Mouse (Mus musculus): ENCODE results near the gene Grcc10. TPM values are rescaled to one million over a fixed set of nuclear protein-coding genes. Genes with fewer than 3 reads are reported as not detected.

The Grcc10 gene
- polyA plus RNA-seq, 1 experiment from 2014 or later: 76.4 TPM

DNA sequence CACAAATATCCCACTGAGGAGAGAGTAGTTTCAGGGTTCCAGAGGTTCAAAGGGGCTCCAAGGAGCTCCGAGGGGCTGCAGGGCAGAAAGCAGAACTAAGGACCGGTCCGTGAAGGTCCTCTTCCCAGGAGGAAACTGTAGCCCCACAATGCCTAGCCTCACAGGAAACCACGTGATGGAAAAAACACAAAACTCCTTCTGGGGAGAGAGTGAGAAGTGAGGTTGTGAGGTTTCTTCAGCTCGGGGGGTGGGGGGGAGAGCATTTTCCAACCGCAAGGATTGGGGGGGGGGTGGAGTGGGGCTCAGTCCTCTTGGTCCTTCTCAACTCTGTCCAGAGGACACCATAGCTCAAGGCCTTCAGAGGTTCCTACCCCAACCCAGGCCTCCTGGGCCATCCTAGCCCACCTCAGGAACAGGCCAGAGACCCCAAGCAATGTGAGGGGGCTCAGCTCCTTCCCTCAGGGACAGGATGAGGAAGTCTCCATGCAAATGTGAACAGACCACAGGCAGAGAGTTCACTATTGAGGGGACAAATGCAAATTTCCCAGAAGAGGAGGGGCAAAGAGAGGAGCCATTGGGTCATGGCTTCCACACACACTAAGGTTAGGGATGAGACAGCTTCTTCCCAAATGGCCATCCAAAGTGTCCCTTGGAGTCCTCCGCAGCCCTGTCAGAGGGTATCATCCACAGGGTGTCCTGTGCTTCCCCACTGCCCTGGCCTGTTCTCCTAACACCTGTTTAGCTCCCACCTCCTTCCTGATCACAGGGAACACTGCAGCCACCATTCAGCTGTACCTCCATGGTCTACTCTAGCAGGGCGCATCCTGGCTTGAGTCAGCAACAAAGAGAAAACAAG, 11.1 kb downstream of the Grcc10 start:
- Histone ChIP-seq H3K36me3 (replicated peaks) (peaks cover 12% of the 10 kb centered on the region; the same call in 1 of the 2 replicates), H3K9ac (no peak overlapping the region), H3K4me1 (replicated peaks) (peaks cover 29% of the 10 kb centered on the region), H3K4me2 (peak overlapping the region; percentile 38), H3K27ac (replicated peaks) (peak overlapping the region; percentile 67), H3K27me3 (no peaks in the 10 kb centered on the region), H3K4me3 (replicated peaks) (peak overlapping the region; percentile 7; the same call in 1 of the 2 replicates), H3K9me3 (replicated peaks) (no peaks in the 10 kb centered on the region)
- WGBS (ENCODE audit: insufficient replicate concordance): 38% methylated on average over 8 of the region's 8 CpGs
- peak; percentile 39 for ATAC-seq (ENCODE audit: insufficient read depth)

DNA sequence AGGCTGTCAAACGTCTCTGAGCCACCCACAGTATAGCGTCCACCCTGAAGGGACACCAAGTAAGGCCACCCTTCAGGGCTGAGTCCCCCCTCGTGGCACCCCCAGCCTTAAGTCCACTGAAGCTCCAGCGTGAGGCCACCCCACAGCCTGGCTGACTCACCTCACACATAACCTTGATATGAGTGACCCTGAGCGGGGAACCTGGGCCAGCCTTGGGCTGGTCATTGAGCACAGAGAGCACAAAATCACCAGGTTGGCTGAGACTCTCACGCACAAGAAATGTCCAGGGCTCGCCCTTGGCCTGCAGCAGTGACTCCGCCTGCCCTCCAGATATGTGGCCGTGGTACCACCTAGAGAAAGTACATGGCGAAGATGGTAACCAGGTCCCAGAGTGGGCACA, 12.6 kb downstream of the Grcc10 start:
- Histone ChIP-seq H3K27ac (replicated peaks) (no peak overlapping the region), H3K4me3 (replicated peaks) (no peak overlapping the region), H3K27me3 (no peaks in the 10 kb centered on the region), H3K9me3 (replicated peaks) (no peaks in the 10 kb centered on the region), H3K36me3 (replicated peaks) (peaks cover 18% of the 10 kb centered on the region; the same call in 1 of the 2 replicates), H3K9ac (no peak overlapping the region), H3K4me1 (replicated peaks) (peaks cover 34% of the 10 kb centered on the region), H3K4me2 (no peak overlapping the region)
- 76% methylated on average over 10 of the region's 10 CpGs for WGBS (ENCODE audit: insufficient replicate concordance)
- ATAC-seq (ENCODE audit: insufficient read depth): no peak

DNA sequence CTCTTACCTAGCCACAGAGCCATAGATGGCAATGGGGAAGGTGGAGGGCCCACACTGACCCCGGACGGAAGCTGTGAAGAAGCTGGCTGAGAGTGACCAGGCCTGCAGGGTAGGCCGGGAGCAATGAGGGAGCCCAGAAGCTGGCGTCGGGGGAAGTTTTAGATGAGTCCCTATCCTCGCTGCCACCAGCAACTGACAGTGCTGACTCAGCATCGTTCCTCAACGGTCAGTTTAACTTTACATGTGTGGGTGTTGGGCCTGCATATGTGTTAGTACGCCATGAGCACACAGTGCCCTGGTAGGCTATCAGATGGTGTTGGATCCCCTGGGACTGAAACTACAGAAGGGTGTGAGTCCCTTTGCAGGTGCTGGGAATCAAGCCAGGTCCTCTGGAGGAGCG, 16.7 kb downstream of the Grcc10 start:
- 49% methylated on average over 10 of the region's 10 CpGs for WGBS (ENCODE audit: insufficient replicate concordance)
- ATAC-seq (ENCODE audit: insufficient read depth): no peak
- Histone ChIP-seq H3K27ac (replicated peaks) (peak overlapping the region; percentile 7; the same call in 1 of the 2 replicates), H3K4me2 (peak overlapping the region; percentile 8; the same call in 1 of the 2 replicates), H3K4me3 (replicated peaks) (no peak overlapping the region), H3K9ac (no peak overlapping the region), H3K9me3 (replicated peaks) (no peaks in the 10 kb centered on the region), H3K4me1 (replicated peaks) (peaks cover 51% of the 10 kb centered on the region), H3K36me3 (replicated peaks) (peaks cover 18% of the 10 kb centered on the region; the same call in 1 of the 2 replicates), H3K27me3 (no peaks in the 10 kb centered on the region)

DNA sequence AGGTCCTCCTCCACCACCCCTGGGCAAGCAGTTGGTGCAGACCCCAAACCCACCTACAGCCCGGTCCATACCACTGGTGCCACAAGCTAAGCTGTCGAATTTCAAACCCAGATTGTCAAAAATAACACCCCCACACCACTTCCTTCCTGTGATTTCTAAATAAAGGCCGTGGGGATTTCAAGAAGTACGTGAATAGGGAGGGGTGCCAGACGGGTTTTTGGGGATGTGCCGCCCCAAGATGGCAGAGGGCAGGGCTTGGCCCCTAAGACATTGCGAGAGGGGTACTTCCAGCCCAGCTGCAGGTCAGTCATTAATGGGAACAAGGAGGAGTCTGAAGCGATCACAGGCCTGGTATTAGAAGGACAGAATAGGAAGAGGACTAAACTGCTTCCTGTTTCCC, 17.6 kb downstream of the Grcc10 start:
- Histone ChIP-seq H3K27ac (replicated peaks) (0 out of 2 replicates have a peak overlapping the region, but pooled peaks have one; percentile 19), H3K9ac (no peak overlapping the region), H3K4me3 (replicated peaks) (no peak overlapping the region), H3K4me1 (replicated peaks) (peaks cover 60% of the 10 kb centered on the region), H3K36me3 (replicated peaks) (peaks cover 15% of the 10 kb centered on the region; the same call in 1 of the 2 replicates), H3K27me3 (no peaks in the 10 kb centered on the region), H3K4me2 (no peak overlapping the region), H3K9me3 (replicated peaks) (no peaks in the 10 kb centered on the region)
- ATAC-seq (ENCODE audit: insufficient read depth): no peak
- WGBS (ENCODE audit: insufficient replicate concordance): 50% methylated on average over 8 of the region's 8 CpGs

DNA sequence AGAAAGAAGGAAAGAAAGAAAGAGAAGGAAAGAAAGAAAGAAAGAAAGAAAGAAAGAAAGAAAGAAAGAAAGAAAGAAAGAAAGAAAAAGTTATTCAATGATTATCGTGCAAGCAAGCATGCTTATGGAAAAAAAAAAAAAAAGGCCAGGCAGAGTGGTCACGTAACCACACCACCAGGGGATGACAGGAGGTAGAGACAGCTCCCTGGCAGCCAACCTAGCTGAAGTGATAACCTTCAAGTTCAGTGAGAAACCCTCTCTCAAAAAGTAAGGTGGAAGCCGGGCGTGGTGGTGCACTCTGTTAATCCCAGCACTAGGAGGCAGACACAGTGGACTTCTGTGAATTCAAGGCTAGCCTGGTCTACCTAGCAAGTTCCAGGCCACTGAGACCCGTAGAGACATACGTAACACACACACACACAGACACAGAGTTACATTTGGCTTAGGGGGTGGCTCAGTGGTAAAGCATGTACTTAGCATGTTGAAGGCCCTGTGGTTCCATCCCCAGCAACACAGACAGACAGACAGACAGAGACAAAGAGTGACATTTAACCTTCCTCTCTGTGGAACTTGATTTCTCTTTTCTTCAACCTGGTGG, 18.2 kb downstream of the Grcc10 start:
- 0 out of 2 replicates have a peak overlapping the region, but pooled peaks have one; percentile 19 for H3K27ac ChIP-seq (replicated peaks)
- H3K4me3 ChIP-seq (replicated peaks): no peak overlapping the region
- no peaks in the 10 kb centered on the region for H3K9me3 ChIP-seq (replicated peaks)
- H3K4me1 ChIP-seq (replicated peaks): peaks cover 66% of the 10 kb centered on the region
- no peak overlapping the region for H3K9ac ChIP-seq
- whole genome bisulfite sequencing (ENCODE audit: insufficient replicate concordance): 62% methylated on average over 6 of the region's 6 CpGs
- no peaks in the 10 kb centered on the region for H3K27me3 ChIP-seq
- no peak for ATAC-seq (ENCODE audit: insufficient read depth)
- H3K4me2 ChIP-seq: no peak overlapping the region
- H3K36me3 ChIP-seq (replicated peaks): 0 out of 2 replicates have a peak, but pooled peaks cover 9% of the 10 kb centered on the region

DNA sequence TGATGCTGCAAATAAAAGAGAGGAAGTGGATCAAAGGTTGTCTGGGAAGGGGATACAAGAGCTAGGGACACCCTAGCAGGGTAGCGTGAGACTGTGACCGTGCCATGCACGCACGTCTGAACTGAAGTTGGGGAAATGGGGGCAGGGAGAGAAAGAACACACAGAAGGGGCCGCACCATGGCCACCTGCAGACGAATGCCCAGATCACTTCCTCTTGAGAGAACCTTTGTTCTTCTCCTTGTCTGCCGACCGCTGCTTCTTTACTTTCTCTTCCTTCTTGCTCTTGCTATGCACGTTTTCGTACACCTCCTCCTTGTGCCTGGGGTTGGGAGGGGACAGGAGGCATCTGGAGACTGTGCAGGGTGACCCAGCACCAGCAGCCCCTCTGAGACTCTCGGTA, 20.3 kb downstream of the Grcc10 start:
- H3K27me3 ChIP-seq: no peaks in the 10 kb centered on the region
- WGBS (ENCODE audit: insufficient replicate concordance): 64% methylated on average over 11 of the region's 11 CpGs
- peak overlapping the region; percentile 76 for H3K27ac ChIP-seq (replicated peaks)
- H3K9me3 ChIP-seq (replicated peaks): no peaks in the 10 kb centered on the region
- peaks cover 29% of the 10 kb centered on the region for H3K36me3 ChIP-seq (replicated peaks)
- no peak for ATAC-seq (ENCODE audit: insufficient read depth)
- no peak overlapping the region for H3K4me3 ChIP-seq (replicated peaks)
- H3K4me1 ChIP-seq (replicated peaks): peaks cover 79% of the 10 kb centered on the region
- no peak overlapping the region for H3K4me2 ChIP-seq
- H3K9ac ChIP-seq: no peak overlapping the region

DNA sequence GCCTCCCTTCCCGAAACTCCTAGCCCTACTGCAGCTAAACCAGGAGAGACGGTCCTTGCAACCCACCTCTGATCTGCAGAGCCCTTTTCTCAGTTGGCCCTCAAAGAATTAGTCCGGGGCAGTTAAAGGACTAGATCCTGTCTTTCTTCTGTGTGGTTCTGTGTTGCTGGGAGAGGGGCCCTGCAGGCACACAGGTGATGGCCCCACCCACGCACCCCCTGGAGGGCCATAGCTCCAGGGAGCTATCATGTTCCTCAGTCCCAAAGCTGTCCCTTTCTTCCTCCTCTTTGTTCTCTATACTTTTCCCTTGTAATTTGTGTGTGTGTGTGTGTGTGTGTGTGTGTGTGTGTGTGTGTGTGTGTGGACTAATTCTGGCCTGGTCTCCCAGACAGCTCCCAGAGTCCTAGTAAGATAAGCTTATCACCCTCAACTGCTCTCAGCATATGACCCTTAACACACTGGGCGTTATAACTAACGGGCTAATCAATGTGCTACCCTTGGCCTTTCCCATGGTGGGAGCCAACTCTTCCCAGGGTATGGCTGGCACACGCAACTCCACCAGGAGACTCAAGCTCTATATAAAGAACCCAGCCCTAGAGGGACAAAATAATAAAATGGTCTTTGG, 21.7 kb downstream of the Grcc10 start:
- Histone ChIP-seq H3K27ac (replicated peaks) (peak overlapping the region; percentile 76), H3K4me3 (replicated peaks) (no peak overlapping the region), H3K9me3 (replicated peaks) (no peaks in the 10 kb centered on the region), H3K36me3 (replicated peaks) (peaks cover 37% of the 10 kb centered on the region), H3K9ac (peak overlapping the region; percentile 49), H3K4me2 (peak overlapping the region; percentile 42), H3K27me3 (no peaks in the 10 kb centered on the region), H3K4me1 (replicated peaks) (peaks cover 73% of the 10 kb centered on the region)
- 29% methylated on average over 7 of the region's 7 CpGs for WGBS (ENCODE audit: insufficient replicate concordance)
- peak; percentile 86 for ATAC-seq (ENCODE audit: insufficient read depth)

DNA sequence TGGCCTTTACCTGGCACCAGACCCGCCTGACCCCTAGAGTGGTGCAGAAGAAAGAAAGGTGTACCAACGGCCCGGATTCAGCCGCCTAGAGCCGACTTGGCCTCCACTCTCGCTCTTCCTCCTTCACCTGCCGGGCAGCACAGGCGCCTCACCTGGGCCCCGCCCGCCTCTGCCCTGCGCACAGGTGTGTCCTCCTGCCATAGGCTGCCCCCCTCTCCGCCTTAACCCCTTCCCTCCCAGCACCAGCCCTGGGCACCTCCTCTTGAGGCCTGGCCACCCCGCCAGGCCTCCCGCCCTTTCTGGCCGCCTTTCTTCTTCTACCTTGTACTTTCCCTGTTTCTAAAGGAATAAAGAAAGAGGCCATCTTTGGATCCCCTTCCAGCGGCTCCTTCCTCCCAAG, 22.5 kb downstream of the Grcc10 start:
- no peak overlapping the region for H3K4me3 ChIP-seq (replicated peaks)

DNA sequence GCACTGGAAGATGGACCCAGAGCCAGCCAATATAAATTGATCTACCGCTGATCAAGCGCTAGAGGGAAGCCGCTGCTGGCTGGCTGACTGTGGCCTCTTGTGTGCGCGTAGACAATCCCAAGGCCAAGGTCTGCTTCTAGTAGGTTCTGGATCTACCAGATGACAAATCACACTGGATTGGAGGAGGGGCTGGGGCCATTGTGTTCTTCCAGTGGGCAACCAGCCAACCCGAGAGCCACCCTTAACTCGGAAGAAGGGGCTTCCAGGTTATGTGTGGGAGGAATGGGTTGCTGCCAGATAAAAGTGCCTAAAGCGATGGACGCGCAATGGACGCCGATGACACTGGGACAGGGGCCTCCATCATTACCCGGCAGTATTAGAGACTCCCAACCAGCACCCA, 23.2 kb downstream of the Grcc10 start:
- no peak overlapping the region for H3K4me2 ChIP-seq
- H3K36me3 ChIP-seq (replicated peaks): peaks cover 44% of the 10 kb centered on the region
- 81% methylated on average over 13 of the region's 13 CpGs for WGBS (ENCODE audit: insufficient replicate concordance)
- H3K9ac ChIP-seq: no peak overlapping the region
- H3K9me3 ChIP-seq (replicated peaks): no peaks in the 10 kb centered on the region
- H3K4me3 ChIP-seq (replicated peaks): no peak overlapping the region
- peaks cover 74% of the 10 kb centered on the region for H3K4me1 ChIP-seq (replicated peaks)
- H3K27ac ChIP-seq (replicated peaks): no peak overlapping the region
- ATAC-seq (ENCODE audit: insufficient read depth): no peak
- H3K27me3 ChIP-seq: no peaks in the 10 kb centered on the region

More for the DNA sequence above, 22.5 kb downstream of the Grcc10 start:
- no peak for ATAC-seq (ENCODE audit: insufficient read depth)
- H3K36me3 ChIP-seq (replicated peaks): peaks cover 42% of the 10 kb centered on the region
- peak overlapping the region; percentile 76 for H3K27ac ChIP-seq (replicated peaks)
- H3K4me2 ChIP-seq: peak overlapping the region; percentile 42
- H3K9ac ChIP-seq: no peak overlapping the region
- 74% methylated on average over 16 of the region's 16 CpGs for whole genome bisulfite sequencing (ENCODE audit: insufficient replicate concordance)
- no peaks in the 10 kb centered on the region for H3K27me3 ChIP-seq
- peaks cover 74% of the 10 kb centered on the region for H3K4me1 ChIP-seq (replicated peaks)
- H3K9me3 ChIP-seq (replicated peaks): no peaks in the 10 kb centered on the region

DNA sequence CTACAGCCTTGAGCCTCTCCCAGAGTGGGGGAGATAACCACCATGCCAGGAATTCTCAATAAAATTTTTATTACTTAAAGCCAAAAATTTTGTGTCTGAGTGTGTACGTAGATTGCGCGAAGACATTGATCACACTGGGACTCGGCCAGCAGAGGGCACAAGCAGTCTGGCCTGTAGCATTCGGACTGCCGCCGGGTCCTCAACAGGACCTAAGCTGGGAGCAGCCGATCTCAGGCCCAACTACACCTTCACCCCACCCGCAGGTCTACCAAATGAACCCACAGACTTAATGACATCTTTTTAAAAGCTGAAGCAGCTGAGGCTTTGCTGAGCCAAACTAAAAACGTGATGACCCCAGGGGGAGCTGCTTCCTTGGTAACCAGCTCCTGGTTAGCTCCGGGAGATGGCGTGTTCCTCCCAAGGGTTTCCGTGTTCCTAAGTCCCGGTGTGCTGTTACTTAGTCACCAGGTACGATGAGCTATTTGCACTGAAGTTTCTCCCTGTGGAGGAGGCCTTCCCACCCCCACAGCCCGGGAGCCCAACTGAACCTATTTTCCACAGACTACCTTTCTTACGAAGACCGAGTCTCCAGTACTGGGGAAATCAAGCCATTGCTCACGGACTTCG, 24.2 kb downstream of the Grcc10 start:
- Histone ChIP-seq H3K27me3 (no peaks in the 10 kb centered on the region), H3K27ac (replicated peaks) (no peak overlapping the region), H3K4me3 (replicated peaks) (no peak overlapping the region), H3K9ac (no peak overlapping the region), H3K4me2 (no peak overlapping the region), H3K36me3 (replicated peaks) (peaks cover 44% of the 10 kb centered on the region), H3K9me3 (replicated peaks) (no peaks in the 10 kb centered on the region), H3K4me1 (replicated peaks) (peaks cover 78% of the 10 kb centered on the region)
- WGBS (ENCODE audit: insufficient replicate concordance): 63% methylated on average over 20 of the region's 20 CpGs
- ATAC-seq (ENCODE audit: insufficient read depth): no peak
